Mouse (Mus musculus): Measurements from ENCODE around the gene 1600014C23Rik. TPM values are rescaled to one million over a fixed set of nuclear protein-coding genes. Genes with fewer than 3 reads are reported as not detected.

1600014C23Rik gene
- not detected in 2 replicates for polyA plus RNA-seq (2012; rRNA removed; ENCODE audit: low replicate concordance)

GRCm38 (mm10) chr17:45733735-45734301 is at the start of gene 1600014C23Rik:
1600014C23Rik (minus strand) TSS chr17:45733844.

DNA sequence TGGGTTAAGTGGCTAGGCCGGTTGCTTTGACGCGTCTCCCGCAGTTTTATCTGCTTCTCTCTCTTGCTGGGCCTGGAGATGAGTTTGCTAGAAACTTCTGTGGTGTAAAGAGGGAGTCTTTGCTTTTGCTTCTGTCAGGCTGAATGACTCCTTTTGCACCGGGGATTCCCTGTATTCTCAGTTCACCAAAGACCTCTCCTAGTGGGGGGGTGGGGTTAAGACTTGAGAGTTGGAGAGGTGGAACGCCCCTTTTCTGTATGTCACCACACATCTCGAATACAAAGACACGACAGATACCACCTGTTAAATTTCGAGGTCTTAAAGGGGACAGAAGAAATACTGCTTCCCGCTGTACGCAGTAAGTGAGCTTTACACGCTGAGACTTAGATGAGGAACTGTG is 46.9 kb downstream of the 1600014C23Rik start, which contains the start of gene Tmem63b:
Tmem63b (minus strand) TSS at position 190 of the 400 bp plus-strand sequence.

DNA sequence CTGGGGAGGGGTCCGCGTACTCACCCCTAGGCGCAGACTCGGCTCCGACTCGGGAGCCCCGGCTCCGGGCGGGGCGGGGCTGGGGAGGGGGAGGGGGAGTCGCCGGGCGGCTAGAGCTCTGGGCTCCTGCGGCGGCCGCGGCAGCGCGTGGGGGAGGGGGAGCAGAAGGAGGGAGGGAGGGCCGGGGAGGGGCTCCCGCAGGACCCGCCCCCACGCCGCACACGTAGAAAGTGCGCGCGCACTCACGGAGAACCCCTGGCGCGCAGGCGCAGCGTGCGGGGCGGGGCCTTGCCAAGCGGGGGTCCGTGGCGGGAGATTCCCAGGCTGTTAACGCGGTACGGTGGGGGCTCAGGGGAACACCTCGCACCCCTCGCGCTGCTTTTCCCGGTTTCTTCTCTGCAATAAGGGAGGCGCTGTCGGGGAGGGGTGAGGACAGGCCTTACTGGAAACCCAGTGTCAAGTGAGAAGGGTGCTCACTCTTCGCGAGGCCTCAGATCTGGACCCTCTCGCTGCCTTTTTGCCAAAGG is 47.5 kb downstream of the 1600014C23Rik start, which contains the start of gene Mrpl14:
Mrpl14 (plus strand) TSS at position 230 of the 527 bp plus-strand sequence.

Other genes with a start within 250 kb of the 1600014C23Rik start
- gene Aars2, start 227.0 kb downstream of the 1600014C23Rik start, polyA plus RNA-seq (2012; rRNA removed; ENCODE audit: low replicate concordance): 12.2 and 18.4 TPM in 2 replicates
- gene Tcte1, start 210.4 kb downstream of the 1600014C23Rik start, polyA plus RNA-seq (2012; rRNA removed; ENCODE audit: low replicate concordance): 0.05 TPM in 1 of 2 replicates, not detected in the other
- gene Tmem151b, start 184.2 kb downstream of the 1600014C23Rik start, polyA plus RNA-seq (2012; rRNA removed; ENCODE audit: low replicate concordance): 0.51 and 0.83 TPM in 2 replicates
- 3.2 and 5.3 TPM in 2 replicates for gene Nfkbie, start 178.1 kb downstream of the 1600014C23Rik start, polyA plus RNA-seq (2012; rRNA removed; ENCODE audit: low replicate concordance)
- 88.6 and 143 TPM in 2 replicates for gene Slc35b2, start 170.0 kb downstream of the 1600014C23Rik start, polyA plus RNA-seq (2012; rRNA removed; ENCODE audit: low replicate concordance)
- gene Hsp90ab1, start 160.6 kb downstream of the 1600014C23Rik start, polyA plus RNA-seq (2012; rRNA removed; ENCODE audit: low replicate concordance): 91.5 and 112 TPM in 2 replicates
- gene Slc29a1, start 134.2 kb downstream of the 1600014C23Rik start, polyA plus RNA-seq (2012; rRNA removed; ENCODE audit: low replicate concordance): 32.1 and 59.2 TPM in 2 replicates
- 2.5 and 5.0 TPM in 2 replicates for gene Mymx, start 131.7 kb downstream of the 1600014C23Rik start, polyA plus RNA-seq (2012; rRNA removed; ENCODE audit: low replicate concordance)
- not detected in 2 replicates for gene Capn11, start 74.5 kb downstream of the 1600014C23Rik start, polyA plus RNA-seq (2012; rRNA removed; ENCODE audit: low replicate concordance)
- gene Mrpl14, start 47.5 kb downstream of the 1600014C23Rik start, polyA plus RNA-seq (2012; rRNA removed; ENCODE audit: low replicate concordance): 151 and 232 TPM in 2 replicates
- 48.9 and 65.5 TPM in 2 replicates for gene Tmem63b, start 46.9 kb downstream of the 1600014C23Rik start, polyA plus RNA-seq (2012; rRNA removed; ENCODE audit: low replicate concordance)

Measured in duodenum, adult 2 months (tissue).